Mouse (Mus musculus) cerebellum, postnatal 25 days (tissue): ENCODE measurements around the gene Afdn.

Experiments used
- DNase-seq, 2 experiments: peaks; one replicate each; pipeline ENCODE4 v3.0.0; 2021; ENCODE audit warnings: mixed read lengths in 2 of 2

The Afdn gene

GRCm38 (mm10) chr17:13759853-13760627, at the start of gene Afdn:
TSS of gene Afdn (plus strand) at chr17:13760539.
- DNase-seq: peak; percentile 92 to 94

GRCm38 (mm10) chr17:13711173-13711572, 49.2 kb upstream of the Afdn start:
- DNase-seq: peak; percentile 50 to 64

GRCm38 (mm10) chr17:13712116-13712515, 48.2 kb upstream of the Afdn start:
- DNase-seq: no peak

DNA sequence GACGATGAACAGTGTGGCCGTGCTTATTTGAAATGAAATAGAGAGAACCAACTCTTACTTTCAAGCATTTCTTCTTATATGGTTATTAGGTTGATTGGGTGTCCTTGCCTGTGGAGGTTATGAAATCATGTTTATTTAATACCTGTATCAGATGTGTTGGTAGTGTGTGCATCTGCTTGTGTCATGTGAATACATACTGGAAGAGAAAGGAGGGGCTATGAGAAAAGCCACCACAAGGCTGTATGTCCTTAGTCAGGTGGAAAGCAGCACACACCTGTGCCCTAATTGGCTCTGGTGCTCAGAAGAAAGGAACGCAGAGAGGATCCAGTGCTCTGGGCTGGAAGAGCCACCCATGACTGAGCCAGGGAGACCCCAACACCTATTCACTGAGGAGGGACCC, 47.8 kb upstream of the Afdn start:
- DNase-seq: no peak

- DNase-seq: no peak
These were observed 46.2 kb upstream of the Afdn start for GRCm38 (mm10) chr17:13714128-13714527.

- DNase-seq: no peak
These were observed 45.7 kb upstream of the Afdn start for GRCm38 (mm10) chr17:13714654-13715053.

DNA sequence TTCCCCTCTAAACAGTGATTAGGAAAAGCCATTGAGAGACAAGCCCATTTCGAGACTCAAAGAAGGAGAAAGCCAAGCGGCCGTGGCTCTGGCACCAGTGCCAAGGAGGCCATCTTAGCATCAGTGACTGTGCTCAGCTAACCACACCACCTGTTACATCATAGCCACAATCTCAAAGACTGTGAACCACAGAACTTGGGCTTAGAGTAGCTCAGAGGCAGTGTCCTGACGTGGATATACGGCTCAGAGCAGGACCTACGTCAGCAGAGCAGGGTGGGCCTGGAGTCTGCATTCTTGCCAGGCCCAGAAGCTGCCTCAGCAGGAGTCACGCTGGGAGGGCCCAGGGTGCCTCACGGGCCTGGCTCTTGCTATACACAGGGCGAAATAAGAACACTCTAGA, 44.8 kb upstream of the Afdn start:
- no peak for DNase-seq

- DNase-seq: no peak
These were observed 44.0 kb upstream of the Afdn start for GRCm38 (mm10) chr17:13716336-13716735.

DNA sequence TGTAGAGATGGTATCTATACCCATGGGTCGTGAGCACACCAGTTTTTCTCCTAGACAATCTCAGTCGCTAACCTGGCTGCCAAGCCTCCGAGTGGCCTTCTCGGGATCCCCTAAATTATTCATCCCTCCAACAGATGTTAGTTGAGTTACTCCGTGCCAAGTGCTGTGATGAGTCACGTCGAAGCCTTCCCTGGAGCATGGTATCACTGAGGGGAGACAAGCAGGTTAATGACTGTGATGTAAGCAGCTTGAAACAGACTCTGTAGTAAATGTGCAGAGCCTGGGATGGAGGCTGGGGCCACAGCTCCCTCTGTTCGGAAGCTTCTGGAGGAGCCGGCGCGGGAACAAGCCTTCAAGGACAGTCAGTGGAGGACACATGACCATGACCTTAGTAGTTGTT, 42.9 kb upstream of the Afdn start:
- DNase-seq: no peak

DNA sequence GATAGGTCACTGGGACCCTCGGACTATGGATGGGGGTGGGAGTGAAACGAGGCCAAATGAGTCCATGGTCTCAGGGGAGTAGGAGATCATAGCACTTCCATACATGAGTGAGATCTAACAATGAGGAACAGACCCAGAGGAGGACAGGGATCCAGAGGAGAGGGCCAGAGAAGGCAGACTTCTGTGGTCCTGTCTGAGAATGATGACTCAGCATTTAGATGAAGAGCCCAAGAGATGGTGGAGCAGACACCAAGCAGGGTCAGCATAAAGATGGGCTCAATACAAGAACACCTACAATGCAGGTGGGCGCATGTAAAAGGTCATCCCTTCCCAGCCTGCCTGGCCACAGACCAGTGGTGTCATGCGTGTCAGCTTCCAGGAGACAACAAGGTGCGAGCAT, 40.2 kb upstream of the Afdn start:
- no peak for DNase-seq

GRCm38 (mm10) chr17:13721372-13721771, 39.0 kb upstream of the Afdn start:
- DNase-seq: no peak

DNA sequence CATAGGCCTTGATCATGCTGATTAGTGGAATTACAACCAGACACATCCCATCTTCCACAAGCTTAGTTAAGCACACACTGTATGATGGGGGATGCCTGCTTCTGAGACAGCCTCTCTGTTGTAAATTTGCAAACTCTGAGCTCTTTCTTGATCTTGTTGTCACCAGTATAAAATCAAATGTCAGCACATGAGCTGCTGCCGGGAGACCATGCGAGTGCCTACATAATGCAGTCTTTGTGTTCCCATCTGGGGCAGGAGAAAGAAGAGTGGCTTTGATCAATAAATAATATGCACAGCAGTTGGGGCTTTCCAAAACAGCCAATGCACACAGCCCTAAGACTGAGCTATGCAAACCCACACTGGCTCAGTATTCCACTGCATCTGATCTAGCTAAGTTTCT, 37.9 kb upstream of the Afdn start:
- no peak for DNase-seq

- no peak for DNase-seq
These were observed 35.3 kb upstream of the Afdn start for GRCm38 (mm10) chr17:13725004-13725550.

DNA sequence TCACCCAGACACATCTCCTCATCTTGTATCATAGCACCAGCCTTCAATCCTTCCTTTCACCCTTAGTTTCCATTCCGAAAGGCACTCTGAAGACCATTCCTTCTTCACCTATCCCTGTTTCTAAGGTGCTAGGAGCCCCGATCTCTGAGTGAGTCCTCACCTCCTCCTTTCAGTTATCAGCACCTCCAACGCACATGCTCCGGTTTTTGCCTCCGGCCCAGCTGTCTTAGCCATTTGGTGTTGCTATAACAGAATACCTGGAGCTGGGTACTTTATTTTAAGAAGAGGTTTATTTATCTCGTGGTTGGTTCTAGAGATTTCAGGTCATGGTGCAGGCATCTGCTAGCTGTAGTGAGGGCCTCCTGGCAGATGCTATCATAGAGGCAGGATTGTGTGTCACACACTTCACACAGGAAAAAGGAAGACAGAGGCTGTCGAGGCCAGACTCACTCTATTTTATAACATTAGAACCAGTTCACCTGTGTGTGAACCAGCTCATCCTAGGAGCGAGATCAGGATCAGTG, 33.4 kb upstream of the Afdn start:
- no peak for DNase-seq

- no peak for DNase-seq
These were observed 29.2 kb upstream of the Afdn start for GRCm38 (mm10) chr17:13730980-13731726.

GRCm38 (mm10) chr17:13731727-13732112, 28.6 kb upstream of the Afdn start:
- DNase-seq: no peak

GRCm38 (mm10) chr17:13732685-13733084, 27.7 kb upstream of the Afdn start:
- DNase-seq: no peak

DNA sequence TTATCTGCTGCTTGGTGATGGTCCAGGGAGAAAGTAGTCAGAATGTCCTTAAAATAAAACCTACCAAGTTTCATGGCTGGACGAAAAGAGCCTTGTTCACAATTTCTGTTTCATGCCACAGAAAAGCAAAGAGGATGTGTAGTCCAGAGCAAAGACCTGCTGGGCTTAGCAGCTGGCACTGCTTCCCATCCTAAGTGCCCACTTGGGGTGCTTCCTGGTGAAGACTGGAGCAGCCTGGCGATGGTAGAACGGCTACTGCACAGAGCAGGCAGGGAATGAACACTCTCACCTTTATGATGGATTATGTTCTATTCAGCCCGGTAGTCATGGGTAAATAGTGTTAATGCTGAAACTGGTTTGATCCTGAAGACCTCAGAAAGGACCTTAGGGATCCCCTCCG, 26.4 kb upstream of the Afdn start:
- no peak for DNase-seq

GRCm38 (mm10) chr17:13735057-13735456, 25.3 kb upstream of the Afdn start:
- DNase-seq: no peak

DNA sequence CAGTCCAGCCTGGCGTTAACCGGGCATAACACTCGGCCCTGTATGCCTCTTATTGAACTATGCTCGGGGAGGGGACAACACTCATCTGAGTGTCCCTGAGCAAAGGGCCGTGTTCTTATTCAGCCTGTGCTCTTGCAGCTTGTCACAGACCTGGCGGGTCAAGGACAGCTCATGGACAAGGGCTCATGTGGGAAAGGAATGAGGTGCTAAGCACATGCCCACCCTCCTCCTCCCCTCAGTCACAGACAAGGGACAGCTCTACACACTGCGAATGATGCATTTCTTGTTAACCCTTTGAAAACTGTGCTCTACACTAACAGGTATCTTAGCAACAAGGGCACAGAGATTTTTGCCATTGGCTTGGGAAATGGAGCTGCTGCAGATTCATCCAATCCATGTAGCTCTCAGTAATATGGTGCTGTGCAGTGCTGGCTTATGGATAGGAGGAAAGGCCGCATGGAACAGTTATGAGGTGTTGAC, 24.5 kb upstream of the Afdn start:
- no peak for DNase-seq

DNA sequence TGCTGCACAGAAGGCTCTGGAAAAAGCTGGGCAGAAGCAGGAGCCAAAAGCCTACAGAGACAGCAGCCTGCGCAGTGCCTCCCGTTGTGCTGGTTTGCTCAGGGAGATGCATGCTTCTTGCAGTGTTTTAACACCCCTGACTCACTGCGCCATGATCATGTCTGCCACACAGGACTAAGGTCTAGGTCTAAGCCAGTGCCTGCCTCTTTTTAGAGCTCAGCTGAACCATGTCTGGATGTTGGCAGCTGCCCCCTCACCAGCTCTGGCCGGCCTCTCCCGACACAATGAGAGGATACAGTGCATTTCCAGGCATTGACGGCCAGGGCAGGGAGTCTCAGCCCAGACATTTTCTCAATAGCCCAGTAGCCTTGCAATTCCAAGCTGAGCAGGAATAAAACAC, 23.0 kb upstream of the Afdn start:
- DNase-seq: peak in 1 of 2 experiments; percentile 40

- no peak for DNase-seq
These were observed 22.1 kb upstream of the Afdn start for GRCm38 (mm10) chr17:13738121-13738776.

- no peak for DNase-seq
These were observed 21.4 kb upstream of the Afdn start for GRCm38 (mm10) chr17:13738916-13739315.
